Mouse (Mus musculus) erythroid progenitor cell, adult 5-6 weeks (primary cell): Measurements from ENCODE around the gene Lmcd1. TPM values are rescaled to one million over a fixed set of nuclear protein-coding genes. Genes with fewer than 3 reads are reported as not detected.

ENCODE experiments used
- ATAC-seq: replicated peaks from 2 replicates; pipeline ENCODE4 v1.8.0; 2016; ENCODE audit warnings: moderate number of reproducible peaks, mild to moderate bottlenecking, moderate TSS enrichment, inconsistent platforms; ENCODE audit not compliant: poor library complexity, low FRiP score, severe bottlenecking
- total RNA-seq, 2 experiments: library from RNA; stranded (forward) in 1 of 2; stranded (reverse) in 1 of 2; fragments of 150-400 nt in 1 of 2; fragments of 186-747, 209-891 nt in 1 of 2; gene quantifications; 2 replicates each; pipeline versions ENCODE4 v1.2.3 to v1.2.4; 2015 to 2017; ENCODE audit warnings: low replicate concordance in 2 of 2

Gene Lmcd1
- total RNA-seq, 2 experiments from 2014 or later = not detected

DNA sequence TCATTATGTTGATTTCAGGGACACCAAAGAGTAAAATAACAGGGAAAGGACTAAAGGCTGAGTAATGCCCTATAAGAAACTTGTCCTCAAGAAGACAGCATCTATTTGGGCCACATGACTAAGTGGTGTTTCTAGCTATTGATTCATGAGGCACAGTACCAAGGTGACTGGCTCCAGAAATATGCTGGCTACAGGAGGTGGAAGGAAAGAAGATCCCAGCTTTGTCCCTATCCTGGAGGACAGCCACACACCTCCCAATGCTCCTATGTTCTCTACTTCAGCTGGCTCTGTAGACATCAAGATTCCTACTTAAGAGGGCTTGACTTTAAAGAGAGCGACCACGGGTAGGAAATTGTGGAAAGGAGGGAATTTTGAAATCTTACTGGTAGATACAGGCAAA is 8.4 kb downstream of the Lmcd1 start:
- no peak for ATAC-seq

DNA sequence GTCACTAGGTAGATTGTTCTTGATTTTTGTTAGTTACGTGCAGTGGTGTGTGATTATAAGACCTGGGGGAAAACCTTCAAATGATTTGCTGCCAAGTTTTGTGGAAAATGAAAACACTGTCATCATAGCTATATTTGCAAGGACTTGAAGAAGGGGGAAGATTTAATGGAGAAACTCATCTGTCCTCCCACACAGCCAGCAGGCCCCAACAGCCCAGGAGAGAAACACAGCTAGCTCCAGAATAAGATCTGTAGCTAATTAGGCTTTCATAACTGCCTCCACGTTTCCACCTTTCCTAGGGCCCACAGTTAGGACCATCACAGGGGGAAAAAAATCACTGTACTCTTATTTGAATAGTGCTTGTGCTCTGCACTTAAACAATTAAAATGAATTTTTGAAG is 10.5 kb downstream of the Lmcd1 start:
- ATAC-seq = no peak

DNA sequence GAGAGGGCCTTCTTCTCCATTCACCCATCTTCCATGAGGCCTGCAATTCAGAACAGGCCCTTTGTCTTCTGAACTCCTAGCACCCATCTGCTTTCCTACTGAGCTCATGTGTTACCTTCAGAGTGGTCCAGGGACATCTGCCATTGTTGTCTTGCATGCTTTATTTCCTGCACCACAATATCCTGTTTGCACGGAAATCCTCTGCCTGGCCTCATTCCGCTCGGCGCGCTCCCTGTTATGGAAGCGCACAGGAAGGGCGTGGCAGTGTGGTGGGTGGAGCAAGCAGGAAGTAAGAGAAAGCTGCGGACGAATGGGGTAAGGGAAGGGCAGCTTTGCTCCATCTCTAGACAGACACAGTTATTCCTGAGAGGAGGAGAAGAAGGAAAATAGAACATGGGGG is 14.1 kb downstream of the Lmcd1 start:
- no peak for ATAC-seq

GRCm38 (mm10) chr6:112288271-112288670 is 14.7 kb downstream of the Lmcd1 start:
- ATAC-seq = no peak

DNA sequence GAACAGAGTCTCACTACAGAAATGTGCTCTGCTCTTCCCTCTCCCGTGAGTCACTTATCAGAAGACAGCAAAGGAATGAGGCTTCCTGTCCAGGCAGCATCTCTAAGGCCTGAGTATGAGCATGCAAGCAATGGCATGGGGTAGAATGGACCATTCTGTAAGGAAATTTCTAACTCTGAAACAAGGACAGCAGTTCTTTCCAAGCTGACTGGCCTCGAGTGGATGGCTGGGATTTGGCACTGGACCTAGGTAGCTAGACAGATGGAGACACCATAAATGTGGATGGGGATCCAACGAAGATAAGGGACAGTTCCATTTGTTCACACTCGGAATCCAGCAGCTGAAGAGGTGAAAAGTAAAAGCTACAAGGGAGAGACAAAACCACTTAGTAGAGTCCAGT is 17.6 kb downstream of the Lmcd1 start:
- ATAC-seq = no peak

DNA sequence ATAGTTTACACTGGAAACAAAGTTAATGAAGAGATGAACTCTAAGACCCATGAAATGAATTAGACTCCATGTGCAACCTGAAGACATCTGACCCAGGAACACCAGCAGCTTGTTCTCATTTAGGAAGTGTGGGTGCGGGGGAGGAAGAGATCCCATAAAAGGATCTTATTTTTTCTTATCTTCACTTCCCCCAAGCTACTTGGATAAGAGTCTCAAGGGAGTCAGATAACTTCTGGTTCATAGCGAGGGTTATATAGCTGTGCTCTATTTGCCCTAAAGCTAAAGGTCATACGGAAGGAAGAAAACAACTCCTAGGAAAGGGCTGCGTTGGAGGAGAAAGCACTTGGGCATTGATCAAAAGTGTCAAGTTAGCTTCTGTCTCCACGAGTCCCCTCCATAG is 19.8 kb downstream of the Lmcd1 start:
- no peak for ATAC-seq

DNA sequence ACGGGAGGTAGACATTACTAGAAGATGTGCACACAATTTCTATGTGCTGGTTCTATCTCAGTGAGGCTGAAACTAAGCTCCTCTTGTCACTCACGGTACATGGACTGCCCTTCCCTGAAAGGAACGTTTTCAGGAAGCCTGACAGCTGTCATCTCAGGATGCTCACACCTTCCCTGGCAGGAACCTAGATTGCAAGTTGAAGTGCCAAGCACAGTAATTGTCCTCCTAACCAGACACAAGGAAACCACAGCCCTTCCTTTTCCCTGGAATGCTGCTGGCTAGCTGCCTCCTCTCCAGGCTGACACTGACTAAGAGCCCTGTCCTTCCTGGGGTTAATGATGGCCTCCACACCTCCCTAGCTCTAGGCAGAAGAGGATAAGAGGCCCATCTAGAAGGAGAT is 21.7 kb downstream of the Lmcd1 start:
- ATAC-seq = no peak

- no peak for ATAC-seq
These were observed 26.6 kb downstream of the Lmcd1 start for GRCm38 (mm10) chr6:112300146-112300545.

- ATAC-seq = no peak
These were observed 27.1 kb downstream of the Lmcd1 start for GRCm38 (mm10) chr6:112300633-112301032.

GRCm38 (mm10) chr6:112302248-112302647 is 28.7 kb downstream of the Lmcd1 start:
- ATAC-seq = no peak

DNA sequence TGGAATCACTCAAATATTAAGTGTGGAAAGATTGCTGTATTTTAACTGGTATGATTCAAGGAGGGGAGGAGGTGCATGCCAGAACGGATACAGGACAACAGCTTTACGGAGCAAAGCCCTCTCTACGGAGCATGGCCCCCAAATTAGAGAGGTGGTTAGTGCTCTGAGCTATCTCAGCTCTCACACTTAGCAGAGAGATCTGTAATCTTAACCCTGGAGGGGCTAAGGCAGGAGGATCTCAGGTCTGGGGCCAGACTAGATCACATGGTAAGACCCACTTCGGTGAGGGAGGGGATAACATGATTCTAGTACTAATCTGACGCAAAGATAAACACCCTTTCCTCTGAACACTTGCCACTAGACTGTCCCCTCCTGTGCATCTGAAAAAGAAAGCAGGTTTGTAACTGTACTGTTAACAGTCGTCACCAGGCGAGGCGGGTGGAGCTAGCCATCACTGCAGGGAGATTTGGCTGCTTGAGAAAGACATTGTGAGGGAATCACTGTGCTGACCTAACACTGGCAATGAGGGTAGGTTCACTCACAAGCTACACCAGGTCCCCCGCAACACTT is 29.3 kb downstream of the Lmcd1 start:
- no peak for ATAC-seq

DNA sequence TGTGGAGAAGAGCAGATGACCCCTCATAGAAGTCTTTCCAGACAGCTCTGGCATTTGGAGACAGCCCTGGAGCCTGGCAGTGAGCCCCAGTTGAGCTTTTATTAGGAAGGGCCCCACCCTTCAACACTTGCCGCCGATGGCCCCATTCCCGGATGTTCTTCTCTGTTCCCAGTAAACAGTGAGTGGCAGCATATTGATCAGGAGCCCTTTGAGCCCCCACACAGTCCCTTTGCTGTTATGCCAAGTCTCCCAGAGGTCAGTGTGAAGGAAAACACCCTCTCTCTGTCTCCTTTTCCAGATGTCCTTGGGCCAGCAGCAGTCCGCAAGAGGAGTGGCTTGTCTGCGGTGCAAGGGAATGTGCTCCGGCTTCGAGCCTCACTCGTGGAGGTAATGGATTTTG is 31.2 kb downstream of the Lmcd1 start:
- no peak for ATAC-seq

GRCm38 (mm10) chr6:112309330-112309938 is 35.9 kb downstream of the Lmcd1 start:
- ATAC-seq = no peak

GRCm38 (mm10) chr6:112311385-112311784 is 37.8 kb downstream of the Lmcd1 start:
- no peak for ATAC-seq

GRCm38 (mm10) chr6:112319449-112319848 is 45.9 kb downstream of the Lmcd1 start:
- no peak for ATAC-seq

DNA sequence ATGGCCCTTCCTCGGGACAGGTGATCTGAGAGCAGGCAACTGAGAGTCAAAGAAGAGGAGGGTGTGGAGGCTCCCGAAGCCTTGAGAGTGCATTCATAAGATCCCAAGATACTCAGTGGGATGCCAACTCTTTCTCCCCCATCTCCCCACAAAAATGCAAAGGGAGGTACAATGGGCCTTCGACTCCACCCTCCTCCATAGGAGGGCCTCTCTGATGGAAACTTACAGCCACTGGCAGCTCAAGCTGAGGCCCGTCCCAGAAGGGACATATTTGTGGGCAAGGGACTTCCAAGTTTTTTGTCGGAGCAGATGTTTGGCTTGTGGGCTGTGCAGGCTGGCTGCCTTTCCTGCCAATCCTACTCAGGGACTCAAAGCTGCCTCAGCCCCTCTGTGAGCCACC is 47.1 kb downstream of the Lmcd1 start:
- no peak for ATAC-seq

DNA sequence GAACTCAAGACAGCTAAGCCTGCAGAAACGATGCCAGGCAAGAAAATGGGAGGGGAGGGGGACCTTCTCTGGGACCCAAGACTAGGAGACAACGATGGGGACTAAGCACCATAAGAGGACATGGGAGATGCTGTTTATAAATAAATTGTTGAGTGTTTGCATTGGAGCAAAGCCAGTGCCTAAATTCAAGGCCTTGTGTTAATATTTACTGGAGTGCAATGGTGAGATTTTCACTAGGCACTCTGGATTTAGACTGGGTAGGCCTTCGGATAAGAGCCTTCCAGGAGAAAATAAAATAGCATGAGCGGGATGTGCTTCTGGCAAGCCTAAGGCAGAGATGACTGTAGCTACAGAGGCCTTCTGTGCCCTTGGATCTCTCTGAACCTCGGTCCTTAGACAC is 49.4 kb downstream of the Lmcd1 start:
- ATAC-seq = no peak

DNA sequence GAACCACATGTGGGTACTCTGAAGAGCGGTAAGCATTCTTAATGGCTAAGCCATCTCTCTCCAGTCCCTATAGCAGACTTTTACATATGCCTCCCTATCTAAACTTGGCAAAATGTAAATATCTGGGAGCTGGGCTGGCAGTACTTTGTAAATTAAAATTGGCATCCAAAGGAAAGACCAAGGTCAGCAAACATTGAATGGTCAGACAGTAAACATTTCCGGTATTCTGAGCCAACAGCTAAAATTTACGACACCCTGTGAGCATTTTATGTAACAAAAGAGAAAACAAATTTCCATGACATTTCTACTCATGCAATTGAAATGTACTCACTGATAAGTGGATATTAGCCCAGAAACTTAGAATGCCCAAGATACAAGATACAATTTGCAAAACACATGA is 51.7 kb downstream of the Lmcd1 start:
- ATAC-seq = no peak

DNA sequence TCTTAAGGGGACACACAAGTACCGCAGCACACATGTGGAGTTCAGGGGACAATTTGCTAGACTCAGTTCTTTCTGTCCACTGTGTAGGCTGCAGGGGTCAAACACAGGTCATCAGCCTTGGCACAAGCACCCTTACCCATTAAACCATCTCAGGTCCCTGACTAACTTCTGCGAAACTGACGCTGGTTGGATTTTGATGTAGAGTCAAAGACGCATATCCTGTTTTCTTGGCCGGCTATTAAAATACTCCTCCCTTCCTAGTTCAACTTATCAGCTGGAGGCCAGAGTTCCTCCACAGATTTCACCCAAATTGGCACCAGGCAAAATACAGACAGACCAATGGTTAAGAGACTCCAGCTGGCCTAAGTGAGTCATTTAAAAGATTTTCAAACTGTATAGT is 54.2 kb downstream of the Lmcd1 start:
- no peak for ATAC-seq

DNA sequence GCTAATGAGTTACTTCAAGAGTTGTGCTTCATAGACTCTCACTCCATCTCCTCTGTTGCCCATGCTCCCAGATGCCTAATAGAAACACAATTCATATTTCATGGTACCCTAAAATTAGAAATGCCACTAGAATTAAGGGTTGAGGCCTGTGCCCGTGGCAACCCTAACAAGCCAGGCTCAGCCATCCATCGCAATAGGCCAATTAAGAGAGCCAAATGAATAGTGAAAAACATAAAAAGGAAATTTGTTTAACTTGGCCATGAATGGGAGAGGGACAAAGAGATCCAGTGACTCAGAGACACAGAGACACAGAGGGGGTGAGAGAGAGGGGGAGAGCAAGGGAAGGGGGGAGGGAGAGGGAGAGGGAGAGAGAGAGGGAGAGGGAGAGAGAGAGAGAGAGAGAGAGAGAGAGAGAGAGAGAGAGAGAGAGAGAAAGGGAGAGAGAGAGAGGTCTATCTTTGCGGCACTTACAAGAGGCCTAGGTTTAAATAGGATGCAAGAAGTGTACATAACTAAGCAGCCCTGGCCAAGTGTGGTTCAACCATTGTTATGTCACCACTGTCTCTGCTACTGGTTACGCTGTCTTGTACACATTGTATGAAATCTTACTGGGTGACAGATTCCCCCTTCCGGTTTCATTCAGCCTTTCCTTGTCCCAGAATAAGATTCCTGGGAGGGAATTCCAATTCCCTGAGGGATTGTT is 57.1 kb downstream of the Lmcd1 start:
- no peak for ATAC-seq

DNA sequence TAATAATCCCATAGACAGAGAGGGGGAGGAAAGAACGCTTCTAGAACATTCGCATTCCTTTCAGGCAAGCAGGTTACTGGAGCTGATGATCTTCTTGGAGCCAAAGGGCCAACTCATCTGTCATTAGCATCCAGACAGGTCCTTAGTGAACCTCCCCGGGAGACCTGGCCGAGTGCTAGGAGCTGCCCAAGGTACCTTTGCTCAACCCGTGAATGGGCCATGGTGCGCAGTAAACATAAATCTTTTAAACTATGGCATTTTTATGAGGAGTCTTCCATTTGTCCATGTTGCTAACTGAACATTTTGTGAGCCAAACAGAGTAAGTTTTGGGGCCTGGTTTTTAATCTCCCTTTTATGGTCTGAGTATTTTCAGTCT is 57.7 kb downstream of the Lmcd1 start:
- ATAC-seq = no peak

GRCm38 (mm10) chr6:112333930-112334329 is 60.4 kb downstream of the Lmcd1 start:
- no peak for ATAC-seq
